Mouse (Mus musculus): ENCODE data around the gene Gm266. TPM values are rescaled to one million over a fixed set of nuclear protein-coding genes. Genes with fewer than 3 reads are reported as not detected.

The Gm266 gene
- polyA plus RNA-seq, 1 experiment from 2014 or later, result 5.5 TPM

- H3K9me3 ChIP-seq (replicated peaks; ENCODE audit: control insufficient read depth, low read length), result no peaks in the 10 kb centered on the region
- H3K4me2 ChIP-seq, result no peak overlapping the region
- H3K27ac ChIP-seq (ENCODE audit: low read depth, low read length), result no peak overlapping the region
- peaks cover 87% of the 10 kb centered on the region for H3K27me3 ChIP-seq (ENCODE audit: control insufficient read depth, insufficient read depth, low read length)
- WGBS (ENCODE audit: insufficient replicate concordance), result 30% methylated on average over 9 of the region's 9 CpGs
- ATAC-seq (replicated peaks; ENCODE audit: insufficient number of reproducible peaks, low FRiP score, low TSS enrichment), result no peak
- H3K9ac ChIP-seq (ENCODE audit: low read depth, low read length), result no peak overlapping the region
- no peaks in the 10 kb centered on the region for H3K36me3 ChIP-seq (ENCODE audit: control insufficient read depth, insufficient read depth, low read length)
- H3K4me1 ChIP-seq (ENCODE audit: control insufficient read depth, insufficient read depth, low read length), result peaks cover 41% of the 10 kb centered on the region
- no peak overlapping the region for H3K4me3 ChIP-seq (ENCODE audit: low read depth, low read length)
Observed at GRCm38 (mm10) chr12:111447350-111447749, 38.3 kb downstream of the Gm266 start.

GRCm38 (mm10) chr12:111446745-111447144 lies 38.9 kb downstream of the Gm266 start:
- Histone ChIP-seq H3K36me3 (ENCODE audit: control insufficient read depth, insufficient read depth, low read length) (no peaks in the 10 kb centered on the region), H3K27ac (ENCODE audit: low read depth, low read length) (no peak overlapping the region), H3K27me3 (ENCODE audit: control insufficient read depth, insufficient read depth, low read length) (peaks cover 91% of the 10 kb centered on the region), H3K4me1 (ENCODE audit: control insufficient read depth, insufficient read depth, low read length) (peaks cover 41% of the 10 kb centered on the region), H3K9me3 (replicated peaks; ENCODE audit: control insufficient read depth, low read length) (no peaks in the 10 kb centered on the region), H3K4me2 (no peak overlapping the region), H3K9ac (ENCODE audit: low read depth, low read length) (no peak overlapping the region), H3K4me3 (ENCODE audit: low read depth, low read length) (no peak overlapping the region)
- 38% methylated on average over 5 of the region's 5 CpGs for WGBS (ENCODE audit: insufficient replicate concordance)
- no peak for ATAC-seq (replicated peaks; ENCODE audit: insufficient number of reproducible peaks, low FRiP score, low TSS enrichment)

- no peak overlapping the region for H3K9ac ChIP-seq (ENCODE audit: low read depth, low read length)
- WGBS (ENCODE audit: insufficient replicate concordance), result 14% methylated on average over 27 of the region's 27 CpGs
- H3K27me3 ChIP-seq (ENCODE audit: control insufficient read depth, insufficient read depth, low read length), result peaks cover 90% of the 10 kb centered on the region
- peak overlapping the region; percentile 36 for H3K4me3 ChIP-seq (ENCODE audit: low read depth, low read length)
- no peak overlapping the region for H3K27ac ChIP-seq (ENCODE audit: low read depth, low read length)
- no peaks in the 10 kb centered on the region for H3K36me3 ChIP-seq (ENCODE audit: control insufficient read depth, insufficient read depth, low read length)
- peaks cover 41% of the 10 kb centered on the region for H3K4me1 ChIP-seq (ENCODE audit: control insufficient read depth, insufficient read depth, low read length)
- no peak for ATAC-seq (replicated peaks; ENCODE audit: insufficient number of reproducible peaks, low FRiP score, low TSS enrichment)
- H3K4me2 ChIP-seq, result peak overlapping the region; percentile 57
- no peaks in the 10 kb centered on the region for H3K9me3 ChIP-seq (replicated peaks; ENCODE audit: control insufficient read depth, low read length)
Observed at GRCm38 (mm10) chr12:111445890-111446613, 39.6 kb downstream of the Gm266 start.

GRCm38 (mm10) chr12:111445161-111445889 lies 40.3 kb downstream of the Gm266 start:
- Histone ChIP-seq H3K27me3 (ENCODE audit: control insufficient read depth, insufficient read depth, low read length) (peaks cover 92% of the 10 kb centered on the region), H3K36me3 (ENCODE audit: control insufficient read depth, insufficient read depth, low read length) (no peaks in the 10 kb centered on the region), H3K27ac (ENCODE audit: low read depth, low read length) (no peak overlapping the region), H3K4me1 (ENCODE audit: control insufficient read depth, insufficient read depth, low read length) (peaks cover 37% of the 10 kb centered on the region), H3K9me3 (replicated peaks; ENCODE audit: control insufficient read depth, low read length) (no peaks in the 10 kb centered on the region), H3K4me3 (ENCODE audit: low read depth, low read length) (peak overlapping the region; percentile 36), H3K9ac (ENCODE audit: low read depth, low read length) (no peak overlapping the region), H3K4me2 (peak overlapping the region; percentile 57)
- WGBS (ENCODE audit: insufficient replicate concordance), result 5% methylated on average over 52 of the region's 52 CpGs
- ATAC-seq (replicated peaks; ENCODE audit: insufficient number of reproducible peaks, low FRiP score, low TSS enrichment), result no peak

GRCm38 (mm10) chr12:111443921-111444831 lies 41.4 kb downstream of the Gm266 start:
- Histone ChIP-seq H3K9me3 (replicated peaks; ENCODE audit: control insufficient read depth, low read length) (no peaks in the 10 kb centered on the region), H3K4me1 (ENCODE audit: control insufficient read depth, insufficient read depth, low read length) (peaks cover 28% of the 10 kb centered on the region), H3K27ac (ENCODE audit: low read depth, low read length) (no peak overlapping the region), H3K27me3 (ENCODE audit: control insufficient read depth, insufficient read depth, low read length) (peaks cover 88% of the 10 kb centered on the region), H3K36me3 (ENCODE audit: control insufficient read depth, insufficient read depth, low read length) (no peaks in the 10 kb centered on the region), H3K4me2 (peak overlapping the region; percentile 89), H3K4me3 (ENCODE audit: low read depth, low read length) (peak overlapping the region; percentile 52), H3K9ac (ENCODE audit: low read depth, low read length) (no peak overlapping the region)
- no peak for ATAC-seq (replicated peaks; ENCODE audit: insufficient number of reproducible peaks, low FRiP score, low TSS enrichment)
- WGBS (ENCODE audit: insufficient replicate concordance), result 31% methylated on average over 10 of the region's 10 CpGs

- Histone ChIP-seq H3K4me3 (ENCODE audit: low read depth, low read length) (peak overlapping the region; percentile 52), H3K9me3 (replicated peaks; ENCODE audit: control insufficient read depth, low read length) (no peaks in the 10 kb centered on the region), H3K4me1 (ENCODE audit: control insufficient read depth, insufficient read depth, low read length) (peaks cover 24% of the 10 kb centered on the region), H3K9ac (ENCODE audit: low read depth, low read length) (peak overlapping the region; percentile 67; the same call in 1 of the 2 replicates), H3K36me3 (ENCODE audit: control insufficient read depth, insufficient read depth, low read length) (no peaks in the 10 kb centered on the region), H3K4me2 (peak overlapping the region; percentile 89), H3K27me3 (ENCODE audit: control insufficient read depth, insufficient read depth, low read length) (peaks cover 86% of the 10 kb centered on the region), H3K27ac (ENCODE audit: low read depth, low read length) (peak overlapping the region; percentile 50; the same call in 1 of the 2 replicates)
- whole genome bisulfite sequencing (ENCODE audit: insufficient replicate concordance), result 19% methylated on average over 15 of the region's 15 CpGs
- ATAC-seq (replicated peaks; ENCODE audit: insufficient number of reproducible peaks, low FRiP score, low TSS enrichment), result peak; percentile 25; the same call in 1 of the 2 replicates
Observed at GRCm38 (mm10) chr12:111443011-111443870, 42.4 kb downstream of the Gm266 start.

- H3K9ac ChIP-seq (ENCODE audit: low read depth, low read length), result peak within 1 kb of the TSS; percentile 67; the same call in 1 of the 2 replicates
- WGBS (ENCODE audit: insufficient replicate concordance), result 1% methylated on average over 48 of the region's 48 CpGs
- H3K27ac ChIP-seq (ENCODE audit: low read depth, low read length), result peak within 1 kb of the TSS; percentile 50; the same call in 1 of the 2 replicates
- H3K4me3 ChIP-seq (ENCODE audit: low read depth, low read length), result peak within 1 kb of the TSS; percentile 52
- H3K4me2 ChIP-seq, result peak within 1 kb of the TSS; percentile 89
- H3K27me3 ChIP-seq (ENCODE audit: control insufficient read depth, insufficient read depth, low read length), result peaks cover 82% of the 10 kb centered on the region
- H3K36me3 ChIP-seq (ENCODE audit: control insufficient read depth, insufficient read depth, low read length), result no peaks in the 10 kb centered on the region
- H3K4me1 ChIP-seq (ENCODE audit: control insufficient read depth, insufficient read depth, low read length), result peaks cover 17% of the 10 kb centered on the region
- H3K9me3 ChIP-seq (replicated peaks; ENCODE audit: control insufficient read depth, low read length), result no peaks in the 10 kb centered on the region
- ATAC-seq (replicated peaks; ENCODE audit: insufficient number of reproducible peaks, low FRiP score, low TSS enrichment), result peak; percentile 82
Observed at GRCm38 (mm10) chr12:111442309-111443010, 43.2 kb downstream of the Gm266 start, which contains the start of gene Tnfaip2. Gene Tnfaip2, plus strand, starts transcription at chr12:111442469.

Data from heart, embryonic 11.5 days (tissue).